Mouse (Mus musculus): ENCODE data around the gene Vash1. TPM values are rescaled to one million over a fixed set of nuclear protein-coding genes. Genes with fewer than 3 reads are reported as not detected.

Vash1 gene
- polyA plus RNA-seq, 1 experiment, result 52.4 TPM

GRCm38 (mm10) chr12:86690700-86691485 is 12.4 kb downstream of the Vash1 start:
- peaks cover 87% of the 10 kb centered on the region for H3K36me3 ChIP-seq (replicated peaks; ENCODE audit: low read length)
- no peaks in the 10 kb centered on the region for H3K9me3 ChIP-seq
- no peaks in the 10 kb centered on the region for H3K27me3 ChIP-seq (replicated peaks)
- peaks cover 100% of the 10 kb centered on the region for H3K4me1 ChIP-seq
- peak overlapping the region; percentile 58 for H3K4me3 ChIP-seq (replicated peaks)
- TF ChIP-seq GATA1 (IDR thresholded peaks at IDR 0.05; ENCODE audit: borderline replicate concordance, low read length), result no peak
- TF ChIP-seq FLI1 (IDR thresholded peaks at IDR 0.05; ENCODE audit: low read length), result no peak

- peaks cover 100% of the 10 kb centered on the region for H3K4me1 ChIP-seq
- peak overlapping the region; percentile 10 for H3K4me3 ChIP-seq (replicated peaks)
- TF ChIP-seq GATA1 (IDR thresholded peaks at IDR 0.05; ENCODE audit: borderline replicate concordance, low read length), result no peak
- TF ChIP-seq FLI1 (IDR thresholded peaks at IDR 0.05; ENCODE audit: low read length), result no peak
- no peaks in the 10 kb centered on the region for H3K9me3 ChIP-seq
- H3K27me3 ChIP-seq (replicated peaks), result no peaks in the 10 kb centered on the region
- peaks cover 84% of the 10 kb centered on the region for H3K36me3 ChIP-seq (replicated peaks; ENCODE audit: low read length)
These were observed 14.2 kb downstream of the Vash1 start for GRCm38 (mm10) chr12:86692471-86693356.

- peaks cover 84% of the 10 kb centered on the region for H3K36me3 ChIP-seq (replicated peaks; ENCODE audit: low read length)
- TF ChIP-seq FLI1 (IDR thresholded peaks at IDR 0.05; ENCODE audit: low read length) (no peak), GATA1 (IDR thresholded peaks at IDR 0.05; ENCODE audit: borderline replicate concordance, low read length) (no peak)
- H3K4me1 ChIP-seq, result peaks cover 100% of the 10 kb centered on the region
- no peaks in the 10 kb centered on the region for H3K9me3 ChIP-seq
- H3K4me3 ChIP-seq (replicated peaks), result peak overlapping the region; percentile 14
- no peaks in the 10 kb centered on the region for H3K27me3 ChIP-seq (replicated peaks)
These were observed 14.9 kb downstream of the Vash1 start for GRCm38 (mm10) chr12:86693389-86693788.

DNA sequence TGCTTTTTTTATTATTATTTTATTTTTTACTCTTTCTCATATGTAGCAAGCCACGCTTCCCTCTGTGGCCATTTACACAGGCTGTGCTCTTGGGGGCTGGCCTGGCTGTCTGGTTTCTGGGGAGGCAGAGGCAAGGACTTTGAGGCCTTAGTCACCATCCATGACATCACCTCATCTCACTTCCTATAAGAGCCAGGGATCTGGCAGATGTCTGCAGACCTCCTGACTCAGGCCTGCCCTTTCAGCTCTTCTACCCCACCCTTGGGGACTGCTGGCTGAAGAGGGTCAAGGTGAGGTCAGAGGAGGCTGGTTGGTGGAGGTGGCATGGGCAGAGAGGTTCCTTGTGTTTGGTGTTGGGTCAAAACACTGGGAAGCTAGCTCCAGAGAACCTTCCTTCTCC is 15.9 kb downstream of the Vash1 start:
- Histone ChIP-seq H3K36me3 (replicated peaks; ENCODE audit: low read length) (peaks cover 84% of the 10 kb centered on the region), H3K9me3 (no peaks in the 10 kb centered on the region), H3K4me3 (replicated peaks) (peak overlapping the region; percentile 38), H3K4me1 (peaks cover 100% of the 10 kb centered on the region), H3K27me3 (replicated peaks) (no peaks in the 10 kb centered on the region)
- TF ChIP-seq GATA1 (IDR thresholded peaks at IDR 0.05; ENCODE audit: borderline replicate concordance, low read length) (no peak), FLI1 (IDR thresholded peaks at IDR 0.05; ENCODE audit: low read length) (no peak)

DNA sequence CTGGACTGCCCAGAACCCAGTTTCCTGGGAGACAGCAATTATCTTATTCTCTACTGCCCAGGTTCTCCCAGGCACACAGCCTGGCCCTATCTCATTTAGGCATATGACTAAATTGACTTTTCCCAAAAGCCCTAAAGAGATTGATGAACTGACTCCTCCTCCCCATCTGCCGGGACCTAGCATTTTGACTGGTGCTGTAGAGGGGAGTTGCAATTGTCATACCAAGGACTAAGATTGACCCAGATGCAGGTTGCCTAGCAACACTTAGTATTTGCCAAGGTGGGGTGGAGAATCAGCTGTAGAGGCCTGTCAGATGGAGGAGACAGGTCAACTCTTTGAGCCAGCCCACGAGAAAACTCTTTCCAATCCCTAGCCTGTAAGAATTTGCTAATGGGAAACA is 19.5 kb downstream of the Vash1 start:
- Histone ChIP-seq H3K27me3 (replicated peaks) (no peaks in the 10 kb centered on the region), H3K4me3 (replicated peaks) (no peak overlapping the region), H3K4me1 (peaks cover 95% of the 10 kb centered on the region), H3K9me3 (no peaks in the 10 kb centered on the region), H3K36me3 (replicated peaks; ENCODE audit: low read length) (peaks cover 67% of the 10 kb centered on the region)
- no peak for TF ChIP-seq GATA1 (IDR thresholded peaks at IDR 0.05; ENCODE audit: borderline replicate concordance, low read length)
- TF ChIP-seq FLI1 (IDR thresholded peaks at IDR 0.05; ENCODE audit: low read length), result no peak

DNA sequence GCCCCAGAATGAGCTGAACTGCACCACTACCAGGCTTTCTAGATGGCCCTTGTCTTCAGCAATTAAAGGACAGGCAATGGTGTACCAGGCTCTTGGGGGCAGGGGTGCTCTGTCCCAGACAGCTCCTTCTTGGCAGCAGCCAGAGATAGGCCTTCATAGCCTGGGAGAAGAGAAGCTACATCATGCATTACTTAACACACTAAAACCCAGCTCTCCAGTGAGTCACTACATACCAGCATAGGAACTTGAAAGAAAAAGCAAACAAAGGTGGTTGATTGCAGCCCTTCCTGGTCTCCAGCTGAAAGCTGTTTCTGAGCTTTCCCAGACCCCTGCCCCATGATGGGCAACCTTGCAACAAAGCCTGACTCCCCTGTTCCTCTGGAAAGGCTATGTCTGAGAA is 20.0 kb downstream of the Vash1 start:
- peaks cover 95% of the 10 kb centered on the region for H3K4me1 ChIP-seq
- H3K36me3 ChIP-seq (replicated peaks; ENCODE audit: low read length), result peaks cover 70% of the 10 kb centered on the region
- no peaks in the 10 kb centered on the region for H3K27me3 ChIP-seq (replicated peaks)
- TF ChIP-seq GATA1 (IDR thresholded peaks at IDR 0.05; ENCODE audit: borderline replicate concordance, low read length) (no peak), FLI1 (IDR thresholded peaks at IDR 0.05; ENCODE audit: low read length) (no peak)
- H3K9me3 ChIP-seq, result no peaks in the 10 kb centered on the region
- no peak overlapping the region for H3K4me3 ChIP-seq (replicated peaks)

- peaks cover 90% of the 10 kb centered on the region for H3K4me1 ChIP-seq
- H3K4me3 ChIP-seq (replicated peaks), result no peak overlapping the region
- TF ChIP-seq GATA1 (IDR thresholded peaks at IDR 0.05; ENCODE audit: borderline replicate concordance, low read length) (no peak), FLI1 (IDR thresholded peaks at IDR 0.05; ENCODE audit: low read length) (no peak)
- no peaks in the 10 kb centered on the region for H3K9me3 ChIP-seq
- peaks cover 72% of the 10 kb centered on the region for H3K36me3 ChIP-seq (replicated peaks; ENCODE audit: low read length)
- no peaks in the 10 kb centered on the region for H3K27me3 ChIP-seq (replicated peaks)
These were observed 21.7 kb downstream of the Vash1 start for GRCm38 (mm10) chr12:86699965-86700926.

DNA sequence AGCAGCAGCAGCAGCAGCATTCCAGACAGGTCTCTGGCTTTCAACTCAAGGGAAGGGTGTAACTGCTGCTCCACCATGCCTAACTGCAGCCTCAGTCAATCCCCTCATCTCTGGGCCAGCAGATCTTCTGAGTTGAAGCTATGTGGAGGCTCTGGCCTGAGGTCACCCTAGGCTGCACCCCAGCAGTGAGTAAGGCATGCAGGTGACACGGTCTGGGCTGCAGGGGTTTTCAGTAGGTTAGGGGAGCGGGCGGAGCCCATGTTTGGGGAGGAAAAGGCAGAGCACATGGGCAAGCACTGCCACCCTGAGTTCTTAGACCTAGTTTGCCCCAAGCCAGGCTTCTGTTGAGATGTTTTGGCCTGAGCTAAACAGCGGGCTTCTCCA is 22.4 kb downstream of the Vash1 start:
- Histone ChIP-seq H3K36me3 (replicated peaks; ENCODE audit: low read length) (peaks cover 67% of the 10 kb centered on the region), H3K27me3 (replicated peaks) (no peaks in the 10 kb centered on the region), H3K9me3 (no peaks in the 10 kb centered on the region), H3K4me1 (peaks cover 87% of the 10 kb centered on the region), H3K4me3 (replicated peaks) (no peak overlapping the region)
- TF ChIP-seq FLI1 (IDR thresholded peaks at IDR 0.05; ENCODE audit: low read length), result no peak
- TF ChIP-seq GATA1 (IDR thresholded peaks at IDR 0.05; ENCODE audit: borderline replicate concordance, low read length), result no peak

DNA sequence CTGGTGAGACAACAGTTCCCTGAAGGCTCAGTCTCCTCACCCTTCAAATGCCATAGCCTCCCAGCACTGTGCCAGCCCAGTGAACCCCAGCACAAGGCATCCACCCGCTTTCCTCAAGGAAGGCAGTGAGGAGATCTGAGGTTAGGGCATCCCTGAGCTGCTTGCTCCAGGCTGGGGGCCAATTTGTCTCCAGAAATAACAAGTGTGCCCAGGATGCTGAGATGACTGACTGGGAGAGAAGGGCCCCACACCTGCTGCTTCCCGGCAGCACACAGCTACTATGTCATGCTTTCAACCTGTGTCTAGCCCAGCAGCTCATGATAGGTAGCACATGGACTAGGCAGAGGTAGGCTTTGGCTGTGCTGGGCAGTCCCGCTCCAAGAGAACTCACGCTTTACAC is 23.0 kb downstream of the Vash1 start:
- peaks cover 62% of the 10 kb centered on the region for H3K36me3 ChIP-seq (replicated peaks; ENCODE audit: low read length)
- H3K9me3 ChIP-seq, result no peaks in the 10 kb centered on the region
- TF ChIP-seq FLI1 (IDR thresholded peaks at IDR 0.05; ENCODE audit: low read length) (no peak), GATA1 (IDR thresholded peaks at IDR 0.05; ENCODE audit: borderline replicate concordance, low read length) (no peak)
- no peak overlapping the region for H3K4me3 ChIP-seq (replicated peaks)
- H3K27me3 ChIP-seq (replicated peaks), result no peaks in the 10 kb centered on the region
- H3K4me1 ChIP-seq, result peaks cover 87% of the 10 kb centered on the region

Data from megakaryocyte, embryonic 14.5 days (primary cell).